Mouse (Mus musculus) megakaryocyte-erythroid progenitor cell, adult 5-6 weeks (primary cell): ENCODE data around the gene Catsperg1. TPM values are rescaled to one million over a fixed set of nuclear protein-coding genes. Genes with fewer than 3 reads are reported as not detected.
"Not testable (repeated sequence)": the region's sequence is repeated elsewhere in the genome, so short reads cannot be mapped to it uniquely, and the experiment has no call there.

Experiments used
- ATAC-seq: replicated peaks from 2 replicates; pipeline ENCODE4 v1.8.0; 2016; ENCODE audit warnings: mild to moderate bottlenecking, inconsistent platforms; ENCODE audit not compliant: severe bottlenecking, poor library complexity, low FRiP score, low TSS enrichment
- total RNA-seq, 2 experiments: library from RNA; stranded (forward) in 1 of 2; stranded (reverse) in 1 of 2; fragments of 200-1000, 215-1000 nt in 1 of 2; fragments of >200 nt in 1 of 2; fragmentation: Nextera tagmentation in 1 of 2; gene quantifications; 2 replicates each; pipeline ENCODE4 v1.2.3; 2014 to 2017

Catsperg1 gene
- total RNA-seq, 2 experiments from 2014 or later = 0.66 TPM; not detected in 1

DNA sequence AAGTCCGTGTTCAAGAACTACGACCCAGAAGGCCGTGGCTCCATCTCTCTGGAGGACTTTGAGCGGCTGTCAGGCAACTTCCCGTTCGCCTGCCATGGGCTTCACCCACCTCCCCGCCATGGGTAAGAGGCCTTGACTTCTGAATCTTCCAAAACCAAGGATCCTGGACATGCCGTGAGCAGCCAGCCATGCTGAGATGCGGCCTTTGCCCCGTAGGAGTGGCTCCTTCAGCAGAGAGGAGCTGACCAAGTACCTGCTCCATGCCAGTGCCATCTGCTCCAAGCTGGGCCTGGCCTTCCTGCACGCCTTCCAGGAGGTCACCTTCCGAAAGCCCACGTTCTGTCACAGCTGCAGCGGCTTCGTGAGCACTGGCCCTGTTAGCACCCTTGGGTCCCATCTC, 65.1 kb downstream of the Catsperg1 start:
- no peak for ATAC-seq

DNA sequence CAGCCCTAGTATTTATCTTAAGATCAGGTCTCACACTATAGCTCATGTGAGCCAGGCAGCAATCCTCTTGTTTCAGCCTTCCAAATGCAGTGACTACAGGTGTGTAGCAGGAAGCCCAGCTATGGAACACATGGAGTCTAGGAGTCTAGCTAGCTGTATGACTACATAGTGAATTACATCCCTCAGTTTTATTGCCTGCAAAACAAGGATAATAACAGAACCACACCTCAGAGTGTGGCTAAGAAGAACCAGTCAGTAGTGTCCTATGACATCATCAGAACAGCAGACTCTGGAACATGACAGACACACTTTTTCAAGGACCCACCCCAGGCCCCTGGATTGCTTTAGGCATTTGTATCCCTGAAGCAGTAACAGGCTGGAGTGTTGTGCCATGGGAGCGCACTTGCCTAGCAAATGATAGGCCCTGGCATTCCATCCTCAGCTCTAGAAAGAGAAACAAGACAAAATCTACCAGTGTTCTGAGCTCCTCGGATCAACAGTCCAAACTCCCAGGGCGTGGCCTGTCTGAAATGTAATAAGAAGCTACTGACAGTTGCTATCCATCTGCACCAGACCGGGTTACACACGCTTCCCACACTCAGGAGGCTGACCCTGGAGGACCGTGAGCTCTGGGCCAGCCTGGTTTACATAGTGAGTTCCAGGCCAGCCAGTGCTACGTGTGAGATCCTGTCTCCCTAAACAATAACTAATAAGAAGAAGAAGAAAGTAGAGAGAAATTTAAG, 67.0 kb downstream of the Catsperg1 start:
- no peak for ATAC-seq

DNA sequence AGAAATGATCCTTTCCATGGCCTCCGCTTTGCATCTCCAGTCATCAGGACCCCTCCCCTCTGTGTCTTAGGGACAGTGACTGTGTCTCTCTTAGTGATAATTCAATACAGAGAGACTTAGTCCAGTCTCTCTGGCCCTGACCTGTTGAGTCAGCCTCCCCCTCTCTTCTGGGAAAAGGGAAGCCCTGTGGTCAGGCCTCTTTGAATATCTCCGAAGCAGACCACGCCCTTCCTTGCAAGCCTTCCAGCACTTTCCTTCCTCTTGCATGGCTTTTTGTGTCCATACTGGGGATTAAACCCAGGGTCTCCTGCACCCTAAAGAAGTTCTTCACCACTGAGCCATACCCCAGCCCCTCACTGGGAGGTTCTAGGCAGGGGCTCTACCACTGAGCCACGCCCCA, 69.8 kb downstream of the Catsperg1 start:
- ATAC-seq = no peak

DNA sequence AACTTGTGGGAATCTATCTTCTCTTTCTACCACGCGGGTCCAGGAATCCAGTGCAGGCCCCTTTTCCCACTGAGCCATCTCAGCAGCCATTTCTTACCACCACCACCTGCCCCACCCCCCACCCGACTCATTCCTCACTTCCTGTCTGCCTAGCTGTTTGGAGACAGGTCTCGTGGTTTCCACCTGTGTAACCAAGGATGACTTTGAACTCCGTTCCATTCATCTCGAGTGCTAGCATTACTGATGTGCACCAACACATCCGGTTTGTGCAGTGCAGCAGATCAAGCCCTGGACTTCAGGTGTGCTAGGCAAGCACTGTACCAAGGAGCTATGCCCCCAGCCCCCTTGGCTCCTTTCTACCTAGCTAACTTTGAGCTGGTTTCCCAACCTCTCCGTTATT, 72.4 kb downstream of the Catsperg1 start:
- ATAC-seq = no peak

DNA sequence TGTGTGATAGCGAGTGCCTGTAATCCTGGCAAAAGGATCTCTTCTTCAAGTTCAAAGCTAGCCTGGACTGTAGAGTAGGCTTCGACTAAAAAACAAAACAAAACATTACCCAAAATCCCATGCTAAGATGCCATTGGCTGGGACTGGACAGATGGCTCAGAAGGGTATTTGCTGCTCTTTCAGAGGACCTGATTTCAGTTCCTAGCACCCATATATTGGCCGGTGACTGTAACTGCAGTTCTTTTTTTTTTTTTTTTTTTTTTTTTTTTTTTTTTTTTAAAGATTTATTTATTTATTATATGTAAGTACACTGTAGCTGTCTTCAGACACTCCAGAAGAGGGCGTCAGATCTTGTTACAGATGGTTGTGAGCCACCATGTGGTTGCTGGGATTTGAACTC, 74.6 kb downstream of the Catsperg1 start:
- not testable (repeated sequence) for ATAC-seq

DNA sequence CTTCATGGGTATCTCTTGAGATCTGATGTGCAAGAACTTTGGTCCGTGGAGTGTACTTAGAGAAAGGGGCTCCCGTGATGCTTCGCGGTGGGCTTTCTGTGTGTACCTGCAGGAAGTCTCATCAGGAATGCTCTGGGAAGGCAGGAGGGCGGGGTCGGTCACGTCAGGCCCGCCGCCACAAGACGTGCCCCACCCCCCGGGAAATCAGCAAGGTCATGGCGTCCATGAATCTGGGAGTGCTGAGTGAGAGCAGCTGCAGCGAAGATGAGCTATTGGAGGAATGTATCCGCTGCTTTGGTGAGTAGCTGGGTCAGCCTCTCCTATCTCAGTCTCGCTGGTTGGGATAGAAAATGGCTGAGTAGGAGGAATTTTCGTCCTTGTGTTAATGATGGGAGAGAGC, 76.4 kb downstream of the Catsperg1 start:
- no peak for ATAC-seq

DNA sequence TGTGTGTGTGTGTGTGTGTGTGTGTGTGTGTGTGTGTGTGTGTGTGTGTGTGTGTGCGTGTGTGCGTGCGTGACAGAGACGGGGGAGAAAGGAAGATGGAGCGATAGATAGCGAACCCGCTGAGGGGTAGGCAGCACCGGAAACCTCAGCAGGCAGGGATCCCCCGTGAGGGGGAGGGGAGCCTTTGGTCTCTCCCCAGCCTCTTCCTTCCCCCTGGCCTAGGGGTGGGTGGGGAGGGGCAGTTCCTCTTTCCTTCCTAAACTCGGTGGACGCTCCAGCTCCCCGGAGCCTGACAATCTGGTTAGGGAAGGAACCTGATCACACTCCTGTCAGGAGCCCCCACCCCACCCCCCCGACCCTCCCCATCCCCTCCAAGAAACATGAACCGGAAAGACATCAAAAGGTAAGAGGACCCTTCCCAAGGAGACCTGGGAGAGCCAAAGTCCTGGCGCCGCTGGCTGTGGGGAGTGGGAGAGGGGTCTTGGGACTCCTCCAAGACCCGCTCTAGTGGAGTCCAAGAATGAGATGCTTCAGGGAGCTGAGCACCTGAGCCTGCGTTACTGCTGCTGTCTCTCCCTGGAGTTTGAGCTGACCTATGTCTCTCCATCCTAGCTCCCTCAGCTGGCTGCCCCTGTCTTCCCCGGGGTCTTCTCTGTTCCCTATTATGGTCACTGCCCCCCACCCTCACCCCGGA, 79.0 kb downstream of the Catsperg1 start, which contains the start of gene Rasgrp4:
TSS of gene Rasgrp4 (plus strand) at position 159 of the 694 bp plus-strand sequence.
- no peak for ATAC-seq

DNA sequence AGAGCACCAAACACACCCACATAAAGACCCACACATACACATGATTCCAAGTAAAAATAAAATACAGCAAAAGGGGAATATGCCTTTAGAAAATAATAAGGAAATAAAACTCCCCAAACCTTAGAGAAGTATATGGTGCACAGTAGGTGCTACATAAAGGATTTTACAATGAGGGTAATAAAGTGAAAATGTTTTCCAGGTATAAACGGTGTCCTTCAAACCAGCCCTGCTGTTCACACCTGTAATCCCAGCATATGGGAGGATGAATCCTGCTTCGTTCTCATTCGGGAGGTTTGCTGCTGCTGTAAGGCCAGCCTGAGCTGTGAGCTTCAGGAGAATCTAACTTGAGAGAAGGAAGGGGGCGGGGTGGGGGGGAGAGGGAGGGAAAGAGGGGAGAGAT, 79.6 kb downstream of the Catsperg1 start:
- ATAC-seq = no peak

Other genes with a start within 250 kb of the Catsperg1 start
- gene Eif3k, start 232.2 kb downstream of the Catsperg1 start, total RNA-seq (2014; fragmentation: Nextera tagmentation) = 499 and 586 TPM in 2 replicates
- 360 and 454 TPM in 2 replicates for gene Eif3k, start 232.2 kb downstream of the Catsperg1 start, total RNA-seq (2017)
- gene Map4k1, start 232.0 kb downstream of the Catsperg1 start, total RNA-seq (2014; fragmentation: Nextera tagmentation) = 64.1 and 76.8 TPM in 2 replicates
- gene Map4k1, start 232.0 kb downstream of the Catsperg1 start, total RNA-seq (2017) = 42.6 and 47.9 TPM in 2 replicates
- gene Ryr1, start 88.9 kb downstream of the Catsperg1 start, total RNA-seq (2014; fragmentation: Nextera tagmentation) = 0.07 and 0.84 TPM in 2 replicates
- gene Ryr1, start 88.9 kb downstream of the Catsperg1 start, total RNA-seq (2017) = 0.34 TPM in 1 of 2 replicates, not detected in the other
- gene Rasgrp4, start 79.2 kb downstream of the Catsperg1 start, total RNA-seq (2014; fragmentation: Nextera tagmentation) = not detected in 2 replicates
- 0.66 TPM in 1 of 2 replicates, not detected in the other for gene Rasgrp4, start 79.2 kb downstream of the Catsperg1 start, total RNA-seq (2017)
- gene Fam98c, start 57.8 kb downstream of the Catsperg1 start, total RNA-seq (2014; fragmentation: Nextera tagmentation) = 15.4 and 21.1 TPM in 2 replicates
- 4.8 and 20.4 TPM in 2 replicates for gene Fam98c, start 57.8 kb downstream of the Catsperg1 start, total RNA-seq (2017)
- not detected in 2 replicates for gene Ggn, start 43.8 kb downstream of the Catsperg1 start, total RNA-seq (2014; fragmentation: Nextera tagmentation)
- 0.30 TPM in 1 of 2 replicates, not detected in the other for gene Ggn, start 43.8 kb downstream of the Catsperg1 start, total RNA-seq (2017)
- 0.42 and 2.2 TPM in 2 replicates for gene Spred3, start 43.6 kb downstream of the Catsperg1 start, total RNA-seq (2014; fragmentation: Nextera tagmentation)
- 0.99 and 1.8 TPM in 2 replicates for gene Spred3, start 43.6 kb downstream of the Catsperg1 start, total RNA-seq (2017)
- 159 and 187 TPM in 2 replicates for gene Psmd8, start 33.3 kb downstream of the Catsperg1 start, total RNA-seq (2014; fragmentation: Nextera tagmentation)
- gene Psmd8, start 33.3 kb downstream of the Catsperg1 start, total RNA-seq (2017) = 154 and 158 TPM in 2 replicates
- 0.45 TPM in 1 of 2 replicates, not detected in the other for gene Kcnk6, start 18.5 kb upstream of the Catsperg1 start, total RNA-seq (2014; fragmentation: Nextera tagmentation)
- gene Kcnk6, start 18.5 kb upstream of the Catsperg1 start, total RNA-seq (2017) = 0.04 TPM in 1 of 2 replicates, not detected in the other
- 32.2 and 50.7 TPM in 2 replicates for gene Yif1b, start 24.3 kb upstream of the Catsperg1 start, total RNA-seq (2014; fragmentation: Nextera tagmentation)
- 11.4 and 23.5 TPM in 2 replicates for gene Yif1b, start 24.3 kb upstream of the Catsperg1 start, total RNA-seq (2017)
- gene 2200002D01Rik, start 34.4 kb upstream of the Catsperg1 start, total RNA-seq (2014; fragmentation: Nextera tagmentation) = 0.74 and 0.98 TPM in 2 replicates
- 5.6 TPM in 1 of 2 replicates, not detected in the other for gene 2200002D01Rik, start 34.4 kb upstream of the Catsperg1 start, total RNA-seq (2017)
- 34.9 and 39.2 TPM in 2 replicates for gene Spint2, start 67.9 kb upstream of the Catsperg1 start, total RNA-seq (2014; fragmentation: Nextera tagmentation)
- gene Spint2, start 67.9 kb upstream of the Catsperg1 start, total RNA-seq (2017) = 28.1 and 35.4 TPM in 2 replicates
- not detected in 2 replicates for gene Ppp1r14a, start 75.3 kb upstream of the Catsperg1 start, total RNA-seq (2014; fragmentation: Nextera tagmentation)
- gene Ppp1r14a, start 75.3 kb upstream of the Catsperg1 start, total RNA-seq (2017) = not detected in 2 replicates
- gene Dpf1, start 89.9 kb upstream of the Catsperg1 start, total RNA-seq (2014; fragmentation: Nextera tagmentation) = 2.5 and 2.9 TPM in 2 replicates
- 0.19 and 14.6 TPM in 2 replicates for gene Dpf1, start 89.9 kb upstream of the Catsperg1 start, total RNA-seq (2017)